Mouse (Mus musculus): ENCODE results near the gene Maml2. TPM values are rescaled to one million over a fixed set of nuclear protein-coding genes. Genes with fewer than 3 reads are reported as not detected.

Maml2 gene
- polyA plus RNA-seq, 1 experiment from 2014 or later = 6.2 TPM

- no peak for ATAC-seq
- Histone ChIP-seq H3K4me3 (replicated peaks) (no peak overlapping the region), H3K9ac (no peak overlapping the region), H3K27me3 (replicated peaks) (no peaks in the 10 kb centered on the region), H3K27ac (no peak overlapping the region), H3K9me3 (no peaks in the 10 kb centered on the region), H3K4me1 (replicated peaks) (peaks cover 4% of the 10 kb centered on the region; the same call in 1 of the 2 replicates), H3K4me2 (replicated peaks) (no peak overlapping the region), H3K36me3 (no peaks in the 10 kb centered on the region)
- 76% methylated on average over 11 of the region's 11 CpGs for WGBS
Observed at GRCm38 (mm10) chr9:13533076-13533707, 235.4 kb downstream of the Maml2 start.

DNA sequence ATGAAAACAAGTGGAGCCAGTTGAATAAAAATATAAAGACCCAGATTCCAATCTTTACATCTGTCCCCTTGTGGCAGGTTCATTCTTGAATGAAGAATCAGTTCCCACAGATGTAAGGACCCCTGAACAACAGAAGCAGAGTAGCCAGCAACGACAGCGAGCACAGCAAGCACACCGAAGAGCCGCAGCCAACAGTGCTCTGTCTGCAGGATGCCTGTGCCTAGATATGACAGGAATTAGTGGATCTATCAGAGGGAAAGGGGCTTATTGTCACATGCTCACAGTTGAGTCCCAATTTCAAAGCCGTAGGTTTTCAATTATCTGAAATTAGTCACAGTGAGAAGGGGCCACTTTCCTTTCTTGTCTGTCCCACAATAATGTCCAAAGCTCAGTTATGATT lies 238.0 kb downstream of the Maml2 start:
- WGBS = 79% methylated on average over 5 of the region's 5 CpGs
- no peak for ATAC-seq
- H3K9me3 ChIP-seq = no peaks in the 10 kb centered on the region

DNA sequence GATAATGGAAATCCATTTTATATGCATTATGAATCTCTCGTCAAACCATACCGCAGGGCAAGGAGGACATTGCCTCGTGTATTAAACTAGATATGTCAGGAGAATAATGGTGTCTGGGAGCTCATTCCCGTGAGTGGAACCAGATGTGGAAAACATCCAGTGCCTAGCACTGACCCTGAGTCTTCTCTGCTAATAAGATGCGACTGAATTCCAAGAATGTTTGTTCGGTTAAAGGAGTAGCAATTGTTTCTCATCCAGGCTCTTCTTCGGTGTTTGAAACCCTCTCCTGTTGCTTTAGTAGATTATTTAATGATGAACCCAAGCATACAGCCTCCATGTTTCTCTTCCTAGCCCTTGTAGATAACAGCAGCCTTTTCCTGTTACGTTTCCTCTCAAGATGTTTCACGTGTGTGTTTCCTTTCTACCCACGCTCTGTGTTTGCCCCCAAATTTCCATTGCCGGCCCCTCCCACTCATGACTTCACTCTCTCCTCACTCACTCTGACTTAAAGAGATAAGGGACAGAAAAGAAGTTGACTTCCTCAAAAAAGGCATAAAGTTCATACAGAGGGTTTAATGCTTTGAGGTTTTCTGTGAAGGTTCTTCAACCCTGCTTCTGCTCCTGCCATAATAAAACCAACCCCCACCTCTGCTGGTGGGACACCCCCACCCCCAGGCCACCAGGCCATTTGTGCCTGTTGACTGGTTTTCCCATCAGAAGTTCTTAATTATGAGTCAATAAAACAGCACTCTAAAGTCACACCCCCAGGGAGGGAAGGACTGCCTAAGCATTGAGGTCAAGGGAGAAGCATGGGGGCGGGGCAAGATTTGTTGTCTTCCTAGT lies 238.9 kb downstream of the Maml2 start:
- Histone ChIP-seq H3K27ac (no peak overlapping the region), H3K4me2 (replicated peaks) (no peak overlapping the region), H3K36me3 (no peaks in the 10 kb centered on the region), H3K4me3 (replicated peaks) (no peak overlapping the region), H3K4me1 (replicated peaks) (peaks cover 9% of the 10 kb centered on the region; the same call in 1 of the 2 replicates), H3K9ac (no peak overlapping the region), H3K27me3 (replicated peaks) (no peaks in the 10 kb centered on the region), H3K9me3 (no peaks in the 10 kb centered on the region)
- 37% methylated on average over 12 of the region's 12 CpGs for WGBS
- no peak for ATAC-seq

More for the DNA sequence above, 238.0 kb downstream of the Maml2 start:
- Histone ChIP-seq H3K9ac (no peak overlapping the region), H3K27ac (no peak overlapping the region), H3K4me3 (replicated peaks) (no peak overlapping the region), H3K27me3 (replicated peaks) (no peaks in the 10 kb centered on the region), H3K36me3 (no peaks in the 10 kb centered on the region), H3K4me1 (replicated peaks) (peaks cover 9% of the 10 kb centered on the region; the same call in 1 of the 2 replicates), H3K4me2 (replicated peaks) (no peak overlapping the region)

GRCm38 (mm10) chr9:13538200-13538599 lies 240.4 kb downstream of the Maml2 start:
- Histone ChIP-seq H3K27ac (no peak overlapping the region), H3K36me3 (no peaks in the 10 kb centered on the region)

DNA sequence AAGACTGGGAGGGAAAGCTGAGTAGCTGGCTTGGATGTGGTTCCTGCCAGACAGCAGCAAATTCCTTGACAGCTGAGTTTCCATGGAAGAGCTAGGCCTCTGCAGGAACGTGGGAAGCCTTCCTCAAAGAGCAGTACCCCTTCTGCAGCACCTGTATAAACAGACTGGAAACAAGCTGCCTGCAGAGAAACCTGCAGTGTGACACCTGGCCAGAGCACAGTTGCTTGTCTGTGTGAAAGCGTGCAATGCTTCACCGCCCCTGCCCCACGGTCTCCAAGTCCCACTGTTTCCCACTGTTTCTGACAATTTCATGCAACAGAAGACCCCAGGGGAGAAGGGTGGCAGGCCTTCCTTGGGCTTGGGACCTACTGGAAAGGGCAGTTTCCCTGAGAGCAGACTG lies 241.8 kb downstream of the Maml2 start:
- Histone ChIP-seq H3K9ac (no peak overlapping the region), H3K9me3 (no peaks in the 10 kb centered on the region), H3K27ac (no peak overlapping the region), H3K36me3 (no peaks in the 10 kb centered on the region), H3K4me3 (replicated peaks) (no peak overlapping the region), H3K4me2 (replicated peaks) (no peak overlapping the region), H3K27me3 (replicated peaks) (no peaks in the 10 kb centered on the region), H3K4me1 (replicated peaks) (peaks cover 9% of the 10 kb centered on the region; the same call in 1 of the 2 replicates)
- ATAC-seq = no peak
- 60% methylated on average over 4 of the region's 4 CpGs for WGBS

More at GRCm38 (mm10) chr9:13538200-13538599, 240.4 kb downstream of the Maml2 start:
- no peak overlapping the region for H3K9ac ChIP-seq
- no peak overlapping the region for H3K4me3 ChIP-seq (replicated peaks)
- no peaks in the 10 kb centered on the region for H3K27me3 ChIP-seq (replicated peaks)
- ATAC-seq = no peak
- peaks cover 9% of the 10 kb centered on the region; the same call in 1 of the 2 replicates for H3K4me1 ChIP-seq (replicated peaks)
- no peaks in the 10 kb centered on the region for H3K9me3 ChIP-seq
- H3K4me2 ChIP-seq (replicated peaks) = no peak overlapping the region
- WGBS = 81% methylated on average over 7 of the region's 7 CpGs

DNA sequence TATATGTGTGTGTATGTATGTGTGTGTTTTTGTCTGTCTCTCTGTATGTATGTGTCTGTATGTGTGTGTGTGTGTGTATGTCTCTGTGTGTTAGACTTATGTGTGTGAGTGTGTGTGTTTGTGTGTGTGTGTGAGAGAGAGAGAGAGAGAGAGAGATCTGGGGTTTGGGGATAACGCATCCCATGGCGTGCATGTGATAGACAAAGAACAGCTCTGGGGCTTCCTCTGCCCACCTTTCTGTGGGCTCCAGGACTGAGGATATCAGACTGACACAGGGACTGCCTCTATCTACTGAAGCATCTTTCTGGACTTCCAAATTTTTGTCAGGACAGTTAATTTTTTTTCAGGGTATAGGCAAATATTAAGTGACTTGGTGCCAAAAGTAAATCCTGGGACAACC lies 242.5 kb downstream of the Maml2 start:
- H3K27me3 ChIP-seq (replicated peaks) = no peaks in the 10 kb centered on the region
- no peak overlapping the region for H3K27ac ChIP-seq
- no peak overlapping the region for H3K4me2 ChIP-seq (replicated peaks)
- no peak for ATAC-seq
- H3K9ac ChIP-seq = no peak overlapping the region
- no peaks in the 10 kb centered on the region for H3K36me3 ChIP-seq
- H3K9me3 ChIP-seq = no peaks in the 10 kb centered on the region
- WGBS = 90% methylated on average over 2 of the region's 2 CpGs
- H3K4me3 ChIP-seq (replicated peaks) = no peak overlapping the region
- peaks cover 9% of the 10 kb centered on the region; the same call in 1 of the 2 replicates for H3K4me1 ChIP-seq (replicated peaks)

- H3K27ac ChIP-seq = no peak overlapping the region
- H3K4me2 ChIP-seq (replicated peaks) = no peak overlapping the region
- ATAC-seq = no peak
Observed at GRCm38 (mm10) chr9:13540781-13541180, 243.0 kb downstream of the Maml2 start.

GRCm38 (mm10) chr9:13543167-13543566 lies 245.4 kb downstream of the Maml2 start:
- Histone ChIP-seq H3K9me3 (no peaks in the 10 kb centered on the region), H3K27ac (no peak overlapping the region), H3K4me1 (replicated peaks) (0 out of 2 replicates have a peak, but pooled peaks cover 4% of the 10 kb centered on the region), H3K4me3 (replicated peaks) (no peak overlapping the region), H3K36me3 (no peaks in the 10 kb centered on the region), H3K27me3 (replicated peaks) (no peaks in the 10 kb centered on the region), H3K4me2 (replicated peaks) (no peak overlapping the region), H3K9ac (no peak overlapping the region)
- 54% methylated on average over 8 of the region's 8 CpGs for WGBS
- no peak for ATAC-seq

More at GRCm38 (mm10) chr9:13540781-13541180, 243.0 kb downstream of the Maml2 start:
- Histone ChIP-seq H3K4me1 (replicated peaks) (peaks cover 9% of the 10 kb centered on the region; the same call in 1 of the 2 replicates), H3K27me3 (replicated peaks) (no peaks in the 10 kb centered on the region), H3K4me3 (replicated peaks) (no peak overlapping the region), H3K9me3 (no peaks in the 10 kb centered on the region), H3K36me3 (no peaks in the 10 kb centered on the region), H3K9ac (no peak overlapping the region)
- 26% methylated on average over 6 of the region's 6 CpGs for WGBS

- H3K9ac ChIP-seq = no peak overlapping the region
- H3K9me3 ChIP-seq = no peaks in the 10 kb centered on the region
- no peak overlapping the region for H3K27ac ChIP-seq
- 46% methylated on average over 8 of the region's 8 CpGs for WGBS
- no peaks in the 10 kb centered on the region for H3K36me3 ChIP-seq
- no peaks in the 10 kb centered on the region for H3K27me3 ChIP-seq (replicated peaks)
- no peak for ATAC-seq
- 0 out of 2 replicates have a peak, but pooled peaks cover 4% of the 10 kb centered on the region for H3K4me1 ChIP-seq (replicated peaks)
- H3K4me2 ChIP-seq (replicated peaks) = no peak overlapping the region
- no peak overlapping the region for H3K4me3 ChIP-seq (replicated peaks)
Observed at GRCm38 (mm10) chr9:13544133-13544532, 246.4 kb downstream of the Maml2 start.

GRCm38 (mm10) chr9:13545726-13546125 lies 248.0 kb downstream of the Maml2 start:
- no peak overlapping the region for H3K27ac ChIP-seq
- no peaks in the 10 kb centered on the region for H3K9me3 ChIP-seq
- H3K9ac ChIP-seq = no peak overlapping the region
- H3K4me2 ChIP-seq (replicated peaks) = no peak overlapping the region
- WGBS = 68% methylated on average over 6 of the region's 6 CpGs
- no peaks in the 10 kb centered on the region for H3K36me3 ChIP-seq
- 0 out of 2 replicates have a peak, but pooled peaks cover under 1% of the 10 kb centered on the region for H3K4me1 ChIP-seq (replicated peaks)
- no peak for ATAC-seq
- H3K4me3 ChIP-seq (replicated peaks) = no peak overlapping the region
- H3K27me3 ChIP-seq (replicated peaks) = no peaks in the 10 kb centered on the region

GRCm38 (mm10) chr9:13549911-13550310 lies 252.2 kb downstream of the Maml2 start:
- H3K4me2 ChIP-seq (replicated peaks) = no peak overlapping the region
- no peak overlapping the region for H3K9ac ChIP-seq
- ATAC-seq = no peak
- no peaks in the 10 kb centered on the region for H3K9me3 ChIP-seq
- H3K27me3 ChIP-seq (replicated peaks) = no peaks in the 10 kb centered on the region
- H3K4me3 ChIP-seq (replicated peaks) = no peak overlapping the region
- H3K4me1 ChIP-seq (replicated peaks) = no peaks in the 10 kb centered on the region
- no peaks in the 10 kb centered on the region for H3K36me3 ChIP-seq
- WGBS = 93% methylated on average over 3 of the region's 3 CpGs
- no peak overlapping the region for H3K27ac ChIP-seq

GRCm38 (mm10) chr9:13552380-13553052 lies 254.8 kb downstream of the Maml2 start:
- WGBS = 50% methylated on average over 5 of the region's 5 CpGs
- no peaks in the 10 kb centered on the region for H3K9me3 ChIP-seq
- no peak for ATAC-seq
- no peak overlapping the region for H3K9ac ChIP-seq
- H3K27me3 ChIP-seq (replicated peaks) = no peaks in the 10 kb centered on the region
- H3K4me3 ChIP-seq (replicated peaks) = no peak overlapping the region
- no peak overlapping the region for H3K4me2 ChIP-seq (replicated peaks)
- H3K4me1 ChIP-seq (replicated peaks) = no peaks in the 10 kb centered on the region
- no peak overlapping the region for H3K27ac ChIP-seq
- H3K36me3 ChIP-seq = no peaks in the 10 kb centered on the region

Measured in intestine, embryonic 15.5 days (tissue).